Mouse (Mus musculus): Measurements from ENCODE around the gene Ago1. TPM values are rescaled to one million over a fixed set of nuclear protein-coding genes. Genes with fewer than 3 reads are reported as not detected.

Gene Ago1
- polyA plus RNA-seq, 1 experiment from 2014 or later = 4.2 TPM

Other genes starting within 250 kb of the Ago1 start
- gene Map7d1, start 212.2 kb downstream of the Ago1 start, polyA plus RNA-seq (2014; fragmentation: Nextera tagmentation; extraction: Ambion mirVana) = 41.8 and 46.8 TPM in 2 replicates
- 17.8 and 30.5 TPM in 2 replicates for gene Trappc3, start 206.3 kb downstream of the Ago1 start, polyA plus RNA-seq (2014; fragmentation: Nextera tagmentation; extraction: Ambion mirVana)
- gene Col8a2, start 181.8 kb downstream of the Ago1 start, polyA plus RNA-seq (2014; fragmentation: Nextera tagmentation; extraction: Ambion mirVana) = 3.8 and 4.8 TPM in 2 replicates
- 23.7 and 25.1 TPM in 2 replicates for gene Adprhl2, start 146.9 kb downstream of the Ago1 start, polyA plus RNA-seq (2014; fragmentation: Nextera tagmentation; extraction: Ambion mirVana)
- gene Tekt2, start 142.9 kb downstream of the Ago1 start, polyA plus RNA-seq (2014; fragmentation: Nextera tagmentation; extraction: Ambion mirVana) = 0.89 and 0.96 TPM in 2 replicates
- 11.1 and 12.0 TPM in 2 replicates for gene Ago3, start 39.0 kb downstream of the Ago1 start, polyA plus RNA-seq (2014; fragmentation: Nextera tagmentation; extraction: Ambion mirVana)
- 1.6 TPM in 2 replicates for gene Ago4, start 64.9 kb upstream of the Ago1 start, polyA plus RNA-seq (2014; fragmentation: Nextera tagmentation; extraction: Ambion mirVana)
- 21.2 and 22.3 TPM in 2 replicates for gene Clspn, start 88.4 kb upstream of the Ago1 start, polyA plus RNA-seq (2014; fragmentation: Nextera tagmentation; extraction: Ambion mirVana)
- 1.9 and 2.7 TPM in 2 replicates for gene 5730409E04Rik, start 141.2 kb upstream of the Ago1 start, polyA plus RNA-seq (2014; fragmentation: Nextera tagmentation; extraction: Ambion mirVana)
- gene Psmb2, start 209.0 kb upstream of the Ago1 start, polyA plus RNA-seq (2014; fragmentation: Nextera tagmentation; extraction: Ambion mirVana) = 430 and 438 TPM in 2 replicates

All from heart, embryonic 14.5 days (tissue).